Mouse (Mus musculus): Measurements from ENCODE around the gene Abat. TPM values are rescaled to one million over a fixed set of nuclear protein-coding genes. Genes with fewer than 3 reads are reported as not detected.
"Not testable (repeated sequence)": the region's sequence is repeated elsewhere in the genome, so short reads cannot be mapped to it uniquely, and the experiment has no call there.

Gene Abat
- polyA plus RNA-seq, 1 experiment, result 9.5 TPM

DNA sequence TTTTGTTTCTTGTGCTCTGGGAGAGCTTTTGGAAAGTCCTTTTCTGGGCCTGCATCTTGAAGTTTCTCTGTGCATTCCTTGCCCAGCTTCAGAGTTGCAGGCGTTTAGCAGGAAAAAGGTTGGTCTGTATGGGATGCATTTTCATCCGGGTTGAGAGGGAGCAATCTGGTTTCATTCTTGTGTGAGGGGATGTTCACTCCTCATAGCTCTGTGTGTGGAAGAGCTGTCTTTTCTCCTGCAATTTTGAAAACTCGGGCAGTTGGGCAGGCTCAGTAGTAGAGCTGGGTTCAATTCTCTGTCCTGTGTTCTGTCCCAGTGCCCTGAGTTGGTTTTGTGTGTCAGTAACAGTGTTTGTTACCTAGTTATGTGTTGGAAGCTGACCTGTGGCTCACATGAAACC, 41.1 kb downstream of the Abat start:
- WGBS, result 83% methylated on average over 3 of the region's 3 CpGs
- Histone ChIP-seq H3K4me3 (ENCODE audit: control insufficient read depth, insufficient read depth, low read length) (no peak overlapping the region), H3K27ac (ENCODE audit: control insufficient read depth, insufficient read depth, low read length) (no peak overlapping the region), H3K27me3 (ENCODE audit: control insufficient read depth, insufficient read depth, low read length) (no peaks in the 10 kb centered on the region), H3K36me3 (ENCODE audit: control insufficient read depth, insufficient read depth, low read length) (no peaks in the 10 kb centered on the region), H3K4me1 (replicated peaks; ENCODE audit: control insufficient read depth, insufficient read depth, low read length) (no peaks in the 10 kb centered on the region)
- no peak for DNase-seq
- TF ChIP-seq CTCF (IDR thresholded peaks at IDR 0.05; ENCODE audit: borderline replicate concordance, control insufficient read depth, extremely low read depth, insufficient read depth, low read length, poor library complexity) (no peak), POLR2A (IDR thresholded peaks at IDR 0.05; ENCODE audit: control insufficient read depth, extremely low read depth, insufficient read depth, low read length, poor library complexity) (no peak)

DNA sequence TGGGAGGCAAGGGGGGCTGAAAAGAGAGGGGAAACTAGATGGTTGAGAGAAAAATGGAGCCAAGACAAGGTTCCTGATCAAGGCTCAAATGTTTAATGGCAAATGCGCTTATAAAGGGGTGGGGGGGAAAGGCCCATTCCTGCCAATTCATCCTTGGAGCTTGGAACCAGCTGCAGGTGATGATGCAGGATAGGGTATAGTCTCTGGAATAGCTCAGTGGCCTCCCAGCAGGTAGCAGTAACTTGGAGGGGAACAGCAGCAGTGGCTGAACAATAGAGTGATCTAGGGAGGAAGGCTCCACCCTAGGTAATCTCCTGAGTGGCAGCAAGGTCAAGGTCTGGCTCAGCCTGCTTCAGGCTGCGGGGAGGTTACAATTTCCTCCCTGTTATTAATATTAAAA, 41.5 kb downstream of the Abat start:
- not testable (repeated sequence) for H3K27me3 ChIP-seq (ENCODE audit: control insufficient read depth, insufficient read depth, low read length); H3K4me1 ChIP-seq (replicated peaks; ENCODE audit: control insufficient read depth, insufficient read depth, low read length); DNase-seq; H3K27ac ChIP-seq (ENCODE audit: control insufficient read depth, insufficient read depth, low read length); H3K36me3 ChIP-seq (ENCODE audit: control insufficient read depth, insufficient read depth, low read length); H3K4me3 ChIP-seq (ENCODE audit: control insufficient read depth, insufficient read depth, low read length)
- 96% methylated on average over 2 of the region's 2 CpGs for WGBS

DNA sequence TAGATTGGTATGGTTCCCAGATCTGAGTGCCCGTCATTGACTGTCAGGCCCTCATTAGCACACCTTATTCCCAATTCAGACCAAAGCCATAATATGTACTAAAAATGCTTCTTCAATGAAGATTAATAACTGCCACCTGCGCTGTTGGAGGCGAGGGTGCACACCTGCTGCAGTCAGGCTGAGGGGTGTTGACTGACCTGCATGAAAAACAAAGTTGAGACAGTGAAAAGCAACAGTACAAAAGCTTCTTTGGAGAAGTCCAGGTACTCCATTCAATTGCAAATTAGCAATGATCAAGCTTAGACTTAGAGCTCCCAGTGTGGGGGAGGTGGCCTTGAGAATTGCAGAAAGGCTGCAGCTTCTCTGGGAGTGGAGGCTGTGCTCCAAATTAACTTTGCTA, 42.1 kb downstream of the Abat start:
- not testable (repeated sequence) for H3K4me3 ChIP-seq (ENCODE audit: control insufficient read depth, insufficient read depth, low read length); H3K36me3 ChIP-seq (ENCODE audit: control insufficient read depth, insufficient read depth, low read length)
- WGBS, result 93% methylated on average over 3 of the region's 3 CpGs

DNA sequence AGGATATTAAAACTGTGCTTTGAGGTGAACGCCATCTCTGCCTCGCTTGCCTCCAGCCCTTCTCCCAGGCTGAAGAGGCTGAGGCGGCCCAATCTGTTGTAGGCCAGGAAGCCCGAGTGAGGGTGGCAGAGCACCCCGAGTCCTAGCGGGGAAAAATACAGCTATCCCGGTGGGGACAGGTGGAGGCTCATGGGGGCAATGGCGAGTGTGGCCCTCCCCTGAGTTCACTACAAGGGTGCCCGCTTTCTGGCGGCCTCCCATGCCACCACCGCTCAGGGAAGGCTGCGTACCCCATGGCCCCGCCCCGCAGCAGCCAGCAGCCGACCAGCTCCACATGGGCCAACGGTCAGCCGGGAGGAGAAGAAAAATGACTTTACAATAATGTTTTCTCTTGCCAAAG, 46.9 kb downstream of the Abat start:
- Histone ChIP-seq H3K4me3 (ENCODE audit: control insufficient read depth, insufficient read depth, low read length) (no peak overlapping the region), H3K36me3 (ENCODE audit: control insufficient read depth, insufficient read depth, low read length) (no peaks in the 10 kb centered on the region), H3K27me3 (ENCODE audit: control insufficient read depth, insufficient read depth, low read length) (no peaks in the 10 kb centered on the region), H3K27ac (ENCODE audit: control insufficient read depth, insufficient read depth, low read length) (no peak overlapping the region), H3K4me1 (replicated peaks; ENCODE audit: control insufficient read depth, insufficient read depth, low read length) (no peaks in the 10 kb centered on the region)
- no peak for DNase-seq
- 96% methylated on average over 17 of the region's 17 CpGs for WGBS
- TF ChIP-seq POLR2A (IDR thresholded peaks at IDR 0.05; ENCODE audit: control insufficient read depth, extremely low read depth, insufficient read depth, low read length, poor library complexity) (no peak), CTCF (IDR thresholded peaks at IDR 0.05; ENCODE audit: borderline replicate concordance, control insufficient read depth, extremely low read depth, insufficient read depth, low read length, poor library complexity) (no peak)

More for the DNA sequence above, 42.1 kb downstream of the Abat start:
- H3K27me3 ChIP-seq (ENCODE audit: control insufficient read depth, insufficient read depth, low read length); H3K4me1 ChIP-seq (replicated peaks; ENCODE audit: control insufficient read depth, insufficient read depth, low read length); DNase-seq; H3K27ac ChIP-seq (ENCODE audit: control insufficient read depth, insufficient read depth, low read length): not testable (repeated sequence)

DNA sequence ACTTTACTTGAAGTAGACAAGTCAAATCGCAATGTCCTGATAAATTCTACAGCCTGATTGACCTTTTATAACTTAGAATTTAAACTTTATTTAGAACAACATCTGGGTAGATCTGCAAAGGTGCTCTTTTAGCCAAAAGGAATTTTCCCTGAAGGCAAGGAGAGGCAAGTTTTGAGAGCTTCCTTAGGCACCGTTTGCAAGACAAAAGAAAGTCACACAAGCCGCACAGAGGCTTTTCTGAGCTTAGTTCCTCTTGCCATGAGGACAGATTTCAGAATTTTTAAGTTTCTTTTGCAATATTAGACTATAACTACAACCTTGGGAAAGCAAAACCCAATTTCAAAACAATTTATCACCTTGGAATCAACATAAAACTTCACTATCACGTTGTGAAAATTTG, 47.9 kb downstream of the Abat start:
- not testable (repeated sequence) for H3K36me3 ChIP-seq (ENCODE audit: control insufficient read depth, insufficient read depth, low read length); H3K27me3 ChIP-seq (ENCODE audit: control insufficient read depth, insufficient read depth, low read length); DNase-seq; H3K4me3 ChIP-seq (ENCODE audit: control insufficient read depth, insufficient read depth, low read length); H3K4me1 ChIP-seq (replicated peaks; ENCODE audit: control insufficient read depth, insufficient read depth, low read length); H3K27ac ChIP-seq (ENCODE audit: control insufficient read depth, insufficient read depth, low read length)
- WGBS, result 57% methylated on average over 4 of the region's 4 CpGs

DNA sequence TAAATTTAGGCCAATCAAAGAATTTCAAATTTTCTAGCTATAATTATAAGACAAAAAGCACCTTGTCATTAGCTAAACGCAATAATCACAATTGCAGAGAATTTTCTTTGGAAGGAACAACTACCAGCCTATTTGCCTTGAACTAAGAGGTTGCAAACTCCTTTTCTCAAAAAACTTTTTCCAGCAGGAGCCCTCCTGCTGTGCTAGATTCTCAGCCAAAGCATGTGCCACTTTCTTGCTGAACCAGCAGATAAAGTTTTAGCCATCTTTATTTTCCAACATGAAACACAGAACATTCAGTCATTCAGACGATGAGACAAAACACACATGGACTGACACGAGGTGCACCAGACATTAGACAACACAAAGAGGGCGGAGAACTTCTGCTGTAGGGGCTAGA, 48.6 kb downstream of the Abat start:
- H3K4me1 ChIP-seq (replicated peaks; ENCODE audit: control insufficient read depth, insufficient read depth, low read length); H3K36me3 ChIP-seq (ENCODE audit: control insufficient read depth, insufficient read depth, low read length); H3K27ac ChIP-seq (ENCODE audit: control insufficient read depth, insufficient read depth, low read length); DNase-seq; H3K27me3 ChIP-seq (ENCODE audit: control insufficient read depth, insufficient read depth, low read length); H3K4me3 ChIP-seq (ENCODE audit: control insufficient read depth, insufficient read depth, low read length): not testable (repeated sequence)
- WGBS, result 58% methylated on average over 4 of the region's 4 CpGs

DNA sequence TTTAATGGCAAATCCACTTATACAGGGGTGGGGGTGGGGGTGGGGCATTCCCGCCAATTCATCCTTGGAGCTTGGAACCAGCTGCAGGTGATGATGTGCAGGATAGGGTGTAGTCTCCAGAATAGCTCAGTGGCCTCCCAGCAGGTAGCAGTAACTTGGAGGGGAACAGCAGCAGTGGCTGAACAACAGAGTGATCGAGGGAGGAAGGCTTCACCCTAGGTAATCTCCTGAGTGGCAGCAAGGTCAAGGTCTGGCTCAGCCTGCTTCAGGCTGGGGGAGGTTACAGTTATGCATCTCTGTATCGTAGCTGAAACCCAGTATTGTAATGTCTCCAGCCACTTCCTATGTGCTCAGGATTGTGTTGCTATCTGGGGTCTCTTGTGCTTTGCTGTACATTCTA, 49.6 kb downstream of the Abat start:
- H3K27ac ChIP-seq (ENCODE audit: control insufficient read depth, insufficient read depth, low read length); H3K4me1 ChIP-seq (replicated peaks; ENCODE audit: control insufficient read depth, insufficient read depth, low read length); H3K36me3 ChIP-seq (ENCODE audit: control insufficient read depth, insufficient read depth, low read length); H3K27me3 ChIP-seq (ENCODE audit: control insufficient read depth, insufficient read depth, low read length); H3K4me3 ChIP-seq (ENCODE audit: control insufficient read depth, insufficient read depth, low read length); DNase-seq: not testable (repeated sequence)
- 79% methylated on average over 3 of the region's 3 CpGs for WGBS

DNA sequence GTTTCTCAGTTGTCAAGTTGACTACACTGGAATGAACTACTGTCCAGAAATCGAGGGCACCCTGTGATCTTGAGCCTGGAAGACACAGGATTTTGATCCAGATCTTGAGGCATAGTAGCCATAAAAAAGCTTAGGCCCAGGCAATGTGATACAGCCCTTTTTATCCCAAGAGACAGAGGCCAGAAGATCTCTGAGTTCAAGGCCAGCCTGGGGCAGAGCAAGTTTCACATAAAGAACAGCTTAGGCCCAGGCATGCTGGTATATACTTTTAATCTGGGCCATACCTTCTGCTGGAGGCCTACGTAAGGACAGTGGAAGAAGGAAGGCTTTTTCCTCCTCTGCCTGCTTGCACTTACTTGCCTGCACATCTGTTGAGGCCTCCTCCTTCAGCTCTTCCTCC, 51.6 kb downstream of the Abat start:
- H3K36me3 ChIP-seq (ENCODE audit: control insufficient read depth, insufficient read depth, low read length), result no peaks in the 10 kb centered on the region
- H3K27ac ChIP-seq (ENCODE audit: control insufficient read depth, insufficient read depth, low read length), result no peak overlapping the region
- 81% methylated on average over 2 of the region's 2 CpGs for WGBS
- TF ChIP-seq POLR2A (IDR thresholded peaks at IDR 0.05; ENCODE audit: control insufficient read depth, extremely low read depth, insufficient read depth, low read length, poor library complexity) (no peak), CTCF (IDR thresholded peaks at IDR 0.05; ENCODE audit: borderline replicate concordance, control insufficient read depth, extremely low read depth, insufficient read depth, low read length, poor library complexity) (no peak)
- H3K27me3 ChIP-seq (ENCODE audit: control insufficient read depth, insufficient read depth, low read length), result no peaks in the 10 kb centered on the region
- no peak for DNase-seq
- no peak overlapping the region for H3K4me3 ChIP-seq (ENCODE audit: control insufficient read depth, insufficient read depth, low read length)
- no peaks in the 10 kb centered on the region for H3K4me1 ChIP-seq (replicated peaks; ENCODE audit: control insufficient read depth, insufficient read depth, low read length)

Data from thymus, adult 2 months (tissue).